Mouse (Mus musculus): ENCODE results near the gene Ntrk2. TPM values are rescaled to one million over a fixed set of nuclear protein-coding genes. Genes with fewer than 3 reads are reported as not detected.

Gene Ntrk2
- polyA plus RNA-seq, 1 experiment: 19.1 TPM

GRCm38 (mm10) chr13:59144321-59144856 is 338.0 kb downstream of the Ntrk2 start:
- whole genome bisulfite sequencing: 59% methylated on average over 11 of the region's 11 CpGs
- no peak for DNase-seq
- no peak for TF ChIP-seq POLR2A (IDR thresholded peaks at IDR 0.05; ENCODE audit: borderline replicate concordance, extremely low read depth, low read depth, low read length)
- no peak for TF ChIP-seq CTCF (IDR thresholded peaks at IDR 0.05; ENCODE audit: insufficient read depth, low read length)
- Histone ChIP-seq H3K4me1 (ENCODE audit: control insufficient read depth, insufficient read depth, low read length) (no peaks in the 10 kb centered on the region), H3K4me3 (replicated peaks; ENCODE audit: extremely low read depth, low read depth, low read length) (no peak overlapping the region)

- WGBS: 60% methylated on average over 21 of the region's 21 CpGs
- TF ChIP-seq POLR2A (IDR thresholded peaks at IDR 0.05; ENCODE audit: borderline replicate concordance, extremely low read depth, low read depth, low read length): no peak
- TF ChIP-seq CTCF (IDR thresholded peaks at IDR 0.05; ENCODE audit: insufficient read depth, low read length): no peak
- no peak for DNase-seq
- Histone ChIP-seq H3K4me1 (ENCODE audit: control insufficient read depth, insufficient read depth, low read length) (no peaks in the 10 kb centered on the region), H3K4me3 (replicated peaks; ENCODE audit: extremely low read depth, low read depth, low read length) (no peak overlapping the region)
Measured at GRCm38 (mm10) chr13:59145677-59146555, 339.5 kb downstream of the Ntrk2 start.

- H3K4me3 ChIP-seq (replicated peaks; ENCODE audit: extremely low read depth, low read depth, low read length): no peak overlapping the region
- no peak for DNase-seq
- TF ChIP-seq POLR2A (IDR thresholded peaks at IDR 0.05; ENCODE audit: borderline replicate concordance, extremely low read depth, low read depth, low read length): no peak
- no peak for TF ChIP-seq CTCF (IDR thresholded peaks at IDR 0.05; ENCODE audit: insufficient read depth, low read length)
- no peaks in the 10 kb centered on the region for H3K4me1 ChIP-seq (ENCODE audit: control insufficient read depth, insufficient read depth, low read length)
- WGBS: 88% methylated on average over 7 of the region's 7 CpGs
Measured at GRCm38 (mm10) chr13:59146616-59147015, 340.2 kb downstream of the Ntrk2 start.

GRCm38 (mm10) chr13:59147976-59148375 is 341.6 kb downstream of the Ntrk2 start:
- Histone ChIP-seq H3K4me3 (replicated peaks; ENCODE audit: extremely low read depth, low read depth, low read length) (no peak overlapping the region), H3K4me1 (ENCODE audit: control insufficient read depth, insufficient read depth, low read length) (no peaks in the 10 kb centered on the region)
- DNase-seq: no peak
- WGBS: 78% methylated on average over 4 of the region's 4 CpGs
- no peak for TF ChIP-seq CTCF (IDR thresholded peaks at IDR 0.05; ENCODE audit: insufficient read depth, low read length)
- TF ChIP-seq POLR2A (IDR thresholded peaks at IDR 0.05; ENCODE audit: borderline replicate concordance, extremely low read depth, low read depth, low read length): no peak

GRCm38 (mm10) chr13:59148793-59149192 is 342.4 kb downstream of the Ntrk2 start:
- WGBS: 80% methylated on average over 10 of the region's 10 CpGs
- no peak for DNase-seq
- Histone ChIP-seq H3K4me1 (ENCODE audit: control insufficient read depth, insufficient read depth, low read length) (no peaks in the 10 kb centered on the region), H3K4me3 (replicated peaks; ENCODE audit: extremely low read depth, low read depth, low read length) (no peak overlapping the region)
- no peak for TF ChIP-seq CTCF (IDR thresholded peaks at IDR 0.05; ENCODE audit: insufficient read depth, low read length)
- no peak for TF ChIP-seq POLR2A (IDR thresholded peaks at IDR 0.05; ENCODE audit: borderline replicate concordance, extremely low read depth, low read depth, low read length)

GRCm38 (mm10) chr13:59164015-59164414 is 357.6 kb downstream of the Ntrk2 start:
- WGBS: 58% methylated on average over 8 of the region's 8 CpGs
- Histone ChIP-seq H3K4me1 (ENCODE audit: control insufficient read depth, insufficient read depth, low read length) (no peaks in the 10 kb centered on the region), H3K4me3 (replicated peaks; ENCODE audit: extremely low read depth, low read depth, low read length) (no peak overlapping the region)
- DNase-seq: no peak
- no peak for TF ChIP-seq CTCF (IDR thresholded peaks at IDR 0.05; ENCODE audit: insufficient read depth, low read length)
- no peak for TF ChIP-seq POLR2A (IDR thresholded peaks at IDR 0.05; ENCODE audit: borderline replicate concordance, extremely low read depth, low read depth, low read length)

- DNase-seq: no peak
- 62% methylated on average over 8 of the region's 8 CpGs for WGBS
Measured at GRCm38 (mm10) chr13:59173840-59174239, 367.5 kb downstream of the Ntrk2 start.

GRCm38 (mm10) chr13:59176021-59176420 is 369.7 kb downstream of the Ntrk2 start:
- Histone ChIP-seq H3K4me3 (replicated peaks; ENCODE audit: extremely low read depth, low read depth, low read length) (no peak overlapping the region), H3K4me1 (ENCODE audit: control insufficient read depth, insufficient read depth, low read length) (no peaks in the 10 kb centered on the region)
- TF ChIP-seq POLR2A (IDR thresholded peaks at IDR 0.05; ENCODE audit: borderline replicate concordance, extremely low read depth, low read depth, low read length): no peak
- no peak for TF ChIP-seq CTCF (IDR thresholded peaks at IDR 0.05; ENCODE audit: insufficient read depth, low read length)
- DNase-seq: no peak
- WGBS: 81% methylated on average over 3 of the region's 3 CpGs

More at GRCm38 (mm10) chr13:59173840-59174239, 367.5 kb downstream of the Ntrk2 start:
- no peaks in the 10 kb centered on the region for H3K4me1 ChIP-seq (ENCODE audit: control insufficient read depth, insufficient read depth, low read length)
- no peak overlapping the region for H3K4me3 ChIP-seq (replicated peaks; ENCODE audit: extremely low read depth, low read depth, low read length)
- TF ChIP-seq CTCF (IDR thresholded peaks at IDR 0.05; ENCODE audit: insufficient read depth, low read length) (no peak), POLR2A (IDR thresholded peaks at IDR 0.05; ENCODE audit: borderline replicate concordance, extremely low read depth, low read depth, low read length) (no peak)

- Histone ChIP-seq H3K4me1 (ENCODE audit: control insufficient read depth, insufficient read depth, low read length) (no peaks in the 10 kb centered on the region), H3K4me3 (replicated peaks; ENCODE audit: extremely low read depth, low read depth, low read length) (no peak overlapping the region)
- DNase-seq: no peak
- WGBS: 66% methylated on average over 9 of the region's 9 CpGs
- no peak for TF ChIP-seq POLR2A (IDR thresholded peaks at IDR 0.05; ENCODE audit: borderline replicate concordance, extremely low read depth, low read depth, low read length)
- TF ChIP-seq CTCF (IDR thresholded peaks at IDR 0.05; ENCODE audit: insufficient read depth, low read length): no peak
Measured at GRCm38 (mm10) chr13:59176485-59176884, 370.1 kb downstream of the Ntrk2 start.

GRCm38 (mm10) chr13:59177003-59177402 is 370.6 kb downstream of the Ntrk2 start:
- Histone ChIP-seq H3K4me1 (ENCODE audit: control insufficient read depth, insufficient read depth, low read length) (no peaks in the 10 kb centered on the region), H3K4me3 (replicated peaks; ENCODE audit: extremely low read depth, low read depth, low read length) (no peak overlapping the region)
- no peak for DNase-seq
- TF ChIP-seq POLR2A (IDR thresholded peaks at IDR 0.05; ENCODE audit: borderline replicate concordance, extremely low read depth, low read depth, low read length) (no peak), CTCF (IDR thresholded peaks at IDR 0.05; ENCODE audit: insufficient read depth, low read length) (no peak)
- 70% methylated on average over 9 of the region's 9 CpGs for WGBS

Data from lung, adult 2 months (tissue).